Mouse (Mus musculus): ENCODE results near the gene Stk11. TPM values are rescaled to one million over a fixed set of nuclear protein-coding genes. Genes with fewer than 3 reads are reported as not detected.
A peak's percentile ranks its signal among the peaks of the same experiment; 100 is the strongest.

Stk11 gene
- polyA plus RNA-seq, 1 experiment from 2014 or later, result 17.4 TPM

GRCm38 (mm10) chr10:80135161-80135560, 19.6 kb downstream of the Stk11 start:
- peaks cover 51% of the 10 kb centered on the region for H3K36me3 ChIP-seq
- peaks cover 48% of the 10 kb centered on the region for H3K4me1 ChIP-seq

GRCm38 (mm10) chr10:80135641-80136040, 20.0 kb downstream of the Stk11 start:
- H3K4me2 ChIP-seq (replicated peaks), result no peak overlapping the region
- H3K27me3 ChIP-seq (replicated peaks), result peaks cover 52% of the 10 kb centered on the region
- 85% methylated on average over 1 of the region's 1 CpGs for WGBS
- H3K36me3 ChIP-seq, result peaks cover 46% of the 10 kb centered on the region
- H3K4me3 ChIP-seq, result no peak overlapping the region
- ATAC-seq (ENCODE audit: low FRiP score, low read depth), result no peak
- no peak overlapping the region for H3K27ac ChIP-seq
- H3K9ac ChIP-seq, result 0 out of 2 replicates have a peak overlapping the region, but pooled peaks have one; percentile 94
- H3K4me1 ChIP-seq, result peaks cover 50% of the 10 kb centered on the region
- no peaks in the 10 kb centered on the region for H3K9me3 ChIP-seq

More at GRCm38 (mm10) chr10:80135161-80135560, 19.6 kb downstream of the Stk11 start:
- Histone ChIP-seq H3K9me3 (no peaks in the 10 kb centered on the region), H3K9ac (no peak overlapping the region), H3K4me2 (replicated peaks) (no peak overlapping the region), H3K27me3 (replicated peaks) (peaks cover 52% of the 10 kb centered on the region), H3K4me3 (no peak overlapping the region), H3K27ac (no peak overlapping the region)
- WGBS, result 85% methylated on average over 10 of the region's 10 CpGs
- no peak for ATAC-seq (ENCODE audit: low FRiP score, low read depth)

GRCm38 (mm10) chr10:80136179-80136951, 20.8 kb downstream of the Stk11 start:
- H3K4me3 ChIP-seq, result peak overlapping the region; percentile 84
- peaks cover 47% of the 10 kb centered on the region for H3K27me3 ChIP-seq (replicated peaks)
- WGBS, result 8% methylated on average over 45 of the region's 49 CpGs
- peaks cover 50% of the 10 kb centered on the region for H3K4me1 ChIP-seq
- no peaks in the 10 kb centered on the region for H3K9me3 ChIP-seq
- peak overlapping the region; percentile 94 for H3K9ac ChIP-seq
- peaks cover 39% of the 10 kb centered on the region for H3K36me3 ChIP-seq
- H3K27ac ChIP-seq, result no peak overlapping the region
- ATAC-seq (ENCODE audit: low FRiP score, low read depth), result no peak
- peak overlapping the region; percentile 99 for H3K4me2 ChIP-seq (replicated peaks)

GRCm38 (mm10) chr10:80136952-80137625, 21.5 kb downstream of the Stk11 start:
- peaks cover 43% of the 10 kb centered on the region for H3K4me1 ChIP-seq

GRCm38 (mm10) chr10:80137626-80138552, 22.3 kb downstream of the Stk11 start:
- H3K9ac ChIP-seq, result peak overlapping the region; percentile 94
- H3K9me3 ChIP-seq, result no peaks in the 10 kb centered on the region
- H3K36me3 ChIP-seq, result peaks cover 25% of the 10 kb centered on the region
- H3K4me2 ChIP-seq (replicated peaks), result peak overlapping the region; percentile 99
- peaks cover 46% of the 10 kb centered on the region for H3K4me1 ChIP-seq
- H3K4me3 ChIP-seq, result peak overlapping the region; percentile 84
- no peak for ATAC-seq (ENCODE audit: low FRiP score, low read depth)
- 2% methylated on average over 32 of the region's 33 CpGs for WGBS
- H3K27me3 ChIP-seq (replicated peaks), result peaks cover 41% of the 10 kb centered on the region
- H3K27ac ChIP-seq, result peak overlapping the region; percentile 90

More at GRCm38 (mm10) chr10:80136952-80137625, 21.5 kb downstream of the Stk11 start:
- Histone ChIP-seq H3K27ac (peak overlapping the region; percentile 90), H3K9me3 (no peaks in the 10 kb centered on the region), H3K9ac (peak overlapping the region; percentile 94), H3K4me2 (replicated peaks) (peak overlapping the region; percentile 99), H3K4me3 (peak overlapping the region; percentile 84), H3K27me3 (replicated peaks) (peaks cover 41% of the 10 kb centered on the region), H3K36me3 (peaks cover 32% of the 10 kb centered on the region)
- WGBS, result 3% methylated on average over 29 of the region's 29 CpGs
- no peak for ATAC-seq (ENCODE audit: low FRiP score, low read depth)

- H3K36me3 ChIP-seq, result peaks cover 21% of the 10 kb centered on the region
- H3K4me2 ChIP-seq (replicated peaks), result peak within 1 kb of the TSS; percentile 99
- peak within 1 kb of the TSS; percentile 90 for H3K27ac ChIP-seq
- peaks cover 33% of the 10 kb centered on the region for H3K27me3 ChIP-seq (replicated peaks)
- H3K4me3 ChIP-seq, result peak within 1 kb of the TSS; percentile 84
- H3K9ac ChIP-seq, result peak within 1 kb of the TSS; percentile 94
- no peaks in the 10 kb centered on the region for H3K9me3 ChIP-seq
- 0 out of 2 replicates have a peak, but pooled peaks have one; percentile 2 for ATAC-seq (ENCODE audit: low FRiP score, low read depth)
- H3K4me1 ChIP-seq, result peaks cover 55% of the 10 kb centered on the region
- under 1% methylated on average over 84 of the region's 94 CpGs for WGBS
Observed at GRCm38 (mm10) chr10:80138553-80139438, 23.2 kb downstream of the Stk11 start, which contains the start of gene Atp5d. TSS of gene Atp5d (plus strand) at chr10:80138632.

GRCm38 (mm10) chr10:80139439-80139775, 23.8 kb downstream of the Stk11 start:
- ATAC-seq (ENCODE audit: low FRiP score, low read depth), result no peak
- WGBS, result 1% methylated on average over 10 of the region's 10 CpGs
- Histone ChIP-seq H3K4me1 (peaks cover 57% of the 10 kb centered on the region), H3K4me2 (replicated peaks) (peak overlapping the region; percentile 99), H3K27ac (peak overlapping the region; percentile 90), H3K36me3 (peaks cover 25% of the 10 kb centered on the region), H3K9me3 (no peaks in the 10 kb centered on the region), H3K9ac (peak overlapping the region; percentile 94), H3K4me3 (peak overlapping the region; percentile 84), H3K27me3 (replicated peaks) (peaks cover 33% of the 10 kb centered on the region)

- ATAC-seq (ENCODE audit: low FRiP score, low read depth), result no peak
- Histone ChIP-seq H3K4me3 (no peak overlapping the region), H3K27me3 (replicated peaks) (peaks cover 33% of the 10 kb centered on the region), H3K9me3 (no peaks in the 10 kb centered on the region), H3K9ac (no peak overlapping the region), H3K36me3 (peaks cover 25% of the 10 kb centered on the region), H3K4me2 (replicated peaks) (peak overlapping the region; percentile 88; the same call in 1 of the 2 replicates), H3K4me1 (peaks cover 59% of the 10 kb centered on the region), H3K27ac (no peak overlapping the region)
- WGBS, result 78% methylated on average over 11 of the region's 11 CpGs
Observed at GRCm38 (mm10) chr10:80139975-80140665, 24.5 kb downstream of the Stk11 start.

GRCm38 (mm10) chr10:80140666-80141035, 25.0 kb downstream of the Stk11 start, which contains the start of gene Cbarp:
TSS of gene Cbarp (minus strand) at chr10:80140835.
- Histone ChIP-seq H3K4me1 (peaks cover 64% of the 10 kb centered on the region), H3K9me3 (no peaks in the 10 kb centered on the region), H3K9ac (peak within 1 kb of the TSS; percentile 94), H3K4me2 (replicated peaks) (peak within 1 kb of the TSS; percentile 99), H3K27me3 (replicated peaks) (peaks cover 27% of the 10 kb centered on the region), H3K4me3 (peak within 1 kb of the TSS; percentile 67), H3K36me3 (peaks cover 25% of the 10 kb centered on the region), H3K27ac (peak within 1 kb of the TSS; percentile 27; the same call in 1 of the 2 replicates)
- ATAC-seq (ENCODE audit: low FRiP score, low read depth), result no peak
- WGBS, result 78% methylated on average over 10 of the region's 10 CpGs

GRCm38 (mm10) chr10:80141243-80141642, 25.6 kb downstream of the Stk11 start:
- Histone ChIP-seq H3K4me3 (peak overlapping the region; percentile 67), H3K4me2 (replicated peaks) (peak overlapping the region; percentile 88), H3K4me1 (peaks cover 69% of the 10 kb centered on the region), H3K9me3 (no peaks in the 10 kb centered on the region), H3K27ac (peak overlapping the region; percentile 27; the same call in 1 of the 2 replicates), H3K27me3 (replicated peaks) (peaks cover 21% of the 10 kb centered on the region), H3K36me3 (peaks cover 29% of the 10 kb centered on the region), H3K9ac (0 out of 2 replicates have a peak overlapping the region, but pooled peaks have one; percentile 33)
- 1% methylated on average over 29 of the region's 29 CpGs for WGBS
- ATAC-seq (ENCODE audit: low FRiP score, low read depth), result peak; percentile 57
